16 mouse cellular contexts compared by ENCODE assay signal in the genomic region with DNA sequence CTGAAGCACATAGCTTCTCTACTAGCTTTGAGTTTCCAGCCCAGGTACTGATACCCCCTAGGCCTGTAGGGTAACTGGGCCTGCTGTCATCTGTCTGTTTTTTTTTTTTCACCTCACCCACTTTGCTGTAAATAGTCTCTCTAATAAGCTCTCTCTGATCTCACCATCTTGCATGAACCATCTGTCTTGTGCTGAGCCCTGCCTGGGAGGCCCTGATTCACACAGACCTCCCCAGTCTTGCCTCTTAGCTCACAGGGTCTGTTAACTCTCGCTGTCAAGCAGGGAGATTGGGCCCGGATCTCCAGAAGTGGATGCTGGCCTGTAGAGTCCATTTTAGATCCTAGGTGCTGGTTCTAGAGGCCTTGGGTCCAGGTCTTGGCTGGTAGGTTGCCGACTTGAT. TPM values are rescaled to one million over a fixed set of nuclear protein-coding genes. Genes with fewer than 3 reads are reported as not detected.
DNase-seq lines count a peak whose midpoint lies in the region; ATAC-seq and TF ChIP-seq lines count a peak whose summit lies in the region.
"Had no signal": no experiment of that assay in that cellular context is flagged by ENCODE, and none has a peak within 500 bp of the region (broad histone marks: within the 10 kb centered on the region; RNA-seq: fewer than 3 reads in every experiment).

No protein-coding gene starts in this region.

- no peak for TF ChIP-seq CTCF in Patski (IDR thresholded peaks at IDR 0.05)

- POLR2A ChIA-PET in Patski (lab: Charles Lee), result no interaction called here

- no peak for ATAC-seq in hindbrain, embryonic 14.5 days (ENCODE audit: low FRiP score)
- ATAC-seq in Patski, result no peak
- no peak for ATAC-seq in forebrain, embryonic 12.5 days (ENCODE audit: low FRiP score)

- 64% methylated on average over 3 of the region's 3 CpGs for WGBS in hindbrain, embryonic 10.5 days
- WGBS in hindbrain, embryonic 14.5 days, result 58% methylated on average over 3 of the region's 3 CpGs
- 64% methylated on average over 3 of the region's 3 CpGs for WGBS in forebrain, embryonic 12.5 days

- H3K4me2 ChIP-seq in hindbrain, embryonic 14.5 days (replicated peaks), result no peak overlapping the region
- no peak overlapping the region for H3K4me2 ChIP-seq in forebrain, embryonic 12.5 days
- H3K4me2 ChIP-seq: embryonic facial prominence, embryonic 15.5 days; hindbrain, embryonic 13.5 days had no signal

- in situ Hi-C loops in Patski (cut with MboI; ENCODE audit: low pct_unique_long_range_greater_than_20kb), result loop anchor here (10.0 kb wide), 1 partner anchor 512 kb away; no protein-coding TSS in a partner anchor

- intact Hi-C loops in heart, postnatal 25 days (cut with DNase I), result loop anchor here (5.0 kb wide), 1 partner anchor 164 kb away; no protein-coding TSS in a partner anchor

- H3K9me3 ChIP-seq in hindbrain, embryonic 10.5 days, result no peaks in the 10 kb centered on the region
- no peaks in the 10 kb centered on the region for H3K9me3 ChIP-seq in hindbrain, embryonic 14.5 days (ENCODE audit: control insufficient read depth, low read length)
- H3K9me3 ChIP-seq in forebrain, embryonic 12.5 days, result no peaks in the 10 kb centered on the region
- H3K9me3 ChIP-seq: embryonic facial prominence, embryonic 15.5 days; hindbrain, embryonic 13.5 days had no signal

- H3K4me3 ChIP-seq in hindbrain, embryonic 10.5 days, result no peak overlapping the region
- H3K4me3 ChIP-seq in hindbrain, embryonic 14.5 days (replicated peaks; ENCODE audit: low read length), result no peak overlapping the region
- H3K4me3 ChIP-seq in forebrain, embryonic 12.5 days (replicated peaks), result no peak overlapping the region
- H3K4me3 ChIP-seq: embryonic facial prominence, embryonic 15.5 days; hindbrain, embryonic 13.5 days had no signal

- DNase-seq in hindbrain, embryonic 10.5 days (ENCODE audit: low spot score), result no peak
- no peak for DNase-seq in hindbrain, embryonic 14.5 days (ENCODE audit: low spot score)
- DNase-seq in Patski (ENCODE audit: low read depth, low spot score), result peak; percentile 39
- peak; percentile 47 to 54 for DNase-seq in layer of hippocampus, postnatal 36 days
- DNase-seq in kidney, adult 11 months, result no peak
- DNase-seq in cerebellum, postnatal 25 days, result no peak
- no peak for DNase-seq in heart, postnatal 25 days (ENCODE audit: low spot score)
- DNase-seq: B cell, adult 2 months; cerebellum, adult 11-12 months; heart, adult 11 months; kidney, adult 8-10 months; lung, postnatal 14 days had no signal

- no peaks in the 10 kb centered on the region for H3K36me3 ChIP-seq in hindbrain, embryonic 10.5 days
- no peaks in the 10 kb centered on the region for H3K36me3 ChIP-seq in hindbrain, embryonic 14.5 days (replicated peaks; ENCODE audit: control insufficient read depth, insufficient read depth)
- H3K36me3 ChIP-seq in forebrain, embryonic 12.5 days (replicated peaks), result no peaks in the 10 kb centered on the region
- H3K36me3 ChIP-seq: embryonic facial prominence, embryonic 15.5 days; hindbrain, embryonic 13.5 days had no signal

- no peak overlapping the region for H3K9ac ChIP-seq in hindbrain, embryonic 14.5 days
- H3K9ac ChIP-seq in forebrain, embryonic 12.5 days, result no peak overlapping the region
- H3K9ac ChIP-seq: embryonic facial prominence, embryonic 15.5 days; hindbrain, embryonic 13.5 days; liver, embryonic 14.5 days had no signal

- CTCF ChIA-PET in Patski (lab: Charles Lee), result no interaction called here

- H3K27me3 ChIP-seq in hindbrain, embryonic 10.5 days (ENCODE audit: insufficient read depth, poor library complexity, severe bottlenecking), result peaks cover 98% of the 10 kb centered on the region
- peaks cover 34% of the 10 kb centered on the region for H3K27me3 ChIP-seq in hindbrain, embryonic 14.5 days (ENCODE audit: control insufficient read depth, insufficient read depth, low read length)
- H3K27me3 ChIP-seq in Patski, result no peaks in the 10 kb centered on the region
- H3K27me3 ChIP-seq in forebrain, embryonic 12.5 days, result peaks cover 49% of the 10 kb centered on the region

- H3K4me1 ChIP-seq in hindbrain, embryonic 10.5 days (replicated peaks), result peaks cover 91% of the 10 kb centered on the region
- peaks cover 37% of the 10 kb centered on the region for H3K4me1 ChIP-seq in hindbrain, embryonic 14.5 days (replicated peaks; ENCODE audit: control insufficient read depth, insufficient read depth, low read length)
- H3K4me1 ChIP-seq in forebrain, embryonic 12.5 days, result peaks cover 77% of the 10 kb centered on the region

- H3K27ac ChIP-seq in hindbrain, embryonic 10.5 days, result peak overlapping the region; percentile 62
- no peak overlapping the region for H3K27ac ChIP-seq in hindbrain, embryonic 14.5 days
- peak overlapping the region; percentile 56; the same call in 1 of the 2 replicates for H3K27ac ChIP-seq in forebrain, embryonic 12.5 days
- H3K27ac ChIP-seq: hindbrain, embryonic 13.5 days; liver, embryonic 14.5 days had no signal

RNA-seq across cellular contexts. Expression of gene Dlk1, which starts 9.3 kb away (rescaled TPM):
- polyA plus RNA-seq in hindbrain, embryonic 10.5 days (2016; fragmentation: Nextera tagmentation; extraction: Ambion mirVana), result 64.4 and 82.8 TPM in 2 replicates
- 62.6 and 73.4 TPM in 2 replicates for polyA plus RNA-seq in hindbrain, embryonic 14.5 days (2014; fragmentation: Nextera tagmentation; extraction: Ambion mirVana)
- not detected for polyA plus RNA-seq in Patski (2021)
- polyA plus RNA-seq in forebrain, embryonic 12.5 days (2016; fragmentation: Nextera tagmentation; extraction: Ambion mirVana), result 143 and 148 TPM in 2 replicates
- total RNA-seq in layer of hippocampus, postnatal 36 days (2021), result 1 to 10 TPM; 3.5 to 5.5 TPM
- under 1 TPM; 0.26 to 0.61 TPM for total RNA-seq in heart, postnatal 25 days (2021)

Comparison
In these comparisons a context has a peak if more than half of its experiments do, and no peak if none do; other contexts are left out.
1. DNase-seq: peak in Patski (single experiment) and layer of hippocampus, postnatal 36 days (2 of 2); none in hindbrain, embryonic 10.5 days (single experiment), hindbrain, embryonic 14.5 days (single experiment), kidney, adult 11 months (single experiment), cerebellum, postnatal 25 days (0 of 2) and heart, postnatal 25 days (single experiment).
2. RNA of gene Dlk1, which starts 9.3 kb away (polyA plus RNA-seq): 143 to 148 TPM in forebrain, embryonic 12.5 days, 64.4 to 82.8 TPM in hindbrain, embryonic 10.5 days and 62.6 to 73.4 TPM in hindbrain, embryonic 14.5 days; not detected in Patski (single experiment); every median in the first group is over 10 times any median in the second.